Mouse (Mus musculus) brown adipose tissue, adult 24 weeks (tissue): ENCODE results near the gene Zfp652. TPM values are rescaled to one million over a fixed set of nuclear protein-coding genes. Genes with fewer than 3 reads are reported as not detected.

ENCODE experiments used
- H3K27ac ChIP-seq: fragments of 200-500 bp; replicated peaks from 2 replicates; pipeline ENCODE4 v1.5.1; 2012; ENCODE audit warnings: low read depth, mild to moderate bottlenecking, low read length
- H3K4me1 ChIP-seq: fragments of 200-500 bp; 2 replicates; pipeline ENCODE4 v1.6.1; 2012; ENCODE audit warnings: low read length, mixed read lengths; ENCODE audit not compliant: control insufficient read depth, insufficient read depth, insufficient read length
- H3K4me3 ChIP-seq: fragments of 200-500 bp; 2 replicates; pipeline ENCODE4 v1.5.1; 2012; ENCODE audit warnings: low read depth, mild to moderate bottlenecking, low read length, moderate library complexity; ENCODE audit not compliant: insufficient read depth
- polyA plus RNA-seq: library from polyadenylated mRNA; stranded (reverse); fragments of >200 nt; gene quantifications from 2 replicates; pipeline ENCODE4 v1.2.4, GENCODE M21; 2012; ENCODE audit not compliant: missing spikeins, insufficient read depth, insufficient read length

Gene Zfp652
- polyA plus RNA-seq, 1 experiment = 12.0 TPM

GRCm38 (mm10) chr11:95842953-95843352 lies 130.5 kb downstream of the Zfp652 start:
- Histone ChIP-seq H3K27ac (peak overlapping the region; percentile 97), H3K4me3 (peak overlapping the region; percentile 57), H3K4me1 (peaks cover 38% of the 10 kb centered on the region)

- H3K4me1 ChIP-seq = peaks cover 32% of the 10 kb centered on the region
- peak overlapping the region; percentile 97 for H3K27ac ChIP-seq
- H3K4me3 ChIP-seq = peak overlapping the region; percentile 57
Observed at GRCm38 (mm10) chr11:95843421-95843950, 131.0 kb downstream of the Zfp652 start.

DNA sequence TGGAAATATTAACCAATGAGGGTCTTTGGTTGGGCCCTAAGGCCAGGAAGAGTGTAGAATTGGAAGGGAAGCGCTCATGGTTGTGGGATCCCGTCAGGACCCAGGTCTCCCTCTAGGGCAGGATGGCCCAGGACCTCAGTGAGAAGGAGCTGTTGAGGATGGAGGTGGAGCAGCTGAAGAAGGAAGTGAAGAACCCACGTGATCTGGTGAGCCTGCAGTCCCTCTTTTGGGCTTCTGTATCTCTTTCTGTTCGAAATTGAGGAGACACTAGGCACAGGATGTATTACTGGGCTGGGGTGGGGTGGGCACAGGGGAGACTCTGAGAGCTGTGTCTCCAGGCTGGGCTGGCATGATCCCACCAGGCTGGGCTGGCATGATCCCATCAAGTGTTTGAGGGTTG lies 132.5 kb downstream of the Zfp652 start:
- no peak overlapping the region; the same call in 1 of the 2 replicates for H3K27ac ChIP-seq
- H3K4me3 ChIP-seq = no peak overlapping the region
- peaks cover 24% of the 10 kb centered on the region for H3K4me1 ChIP-seq

DNA sequence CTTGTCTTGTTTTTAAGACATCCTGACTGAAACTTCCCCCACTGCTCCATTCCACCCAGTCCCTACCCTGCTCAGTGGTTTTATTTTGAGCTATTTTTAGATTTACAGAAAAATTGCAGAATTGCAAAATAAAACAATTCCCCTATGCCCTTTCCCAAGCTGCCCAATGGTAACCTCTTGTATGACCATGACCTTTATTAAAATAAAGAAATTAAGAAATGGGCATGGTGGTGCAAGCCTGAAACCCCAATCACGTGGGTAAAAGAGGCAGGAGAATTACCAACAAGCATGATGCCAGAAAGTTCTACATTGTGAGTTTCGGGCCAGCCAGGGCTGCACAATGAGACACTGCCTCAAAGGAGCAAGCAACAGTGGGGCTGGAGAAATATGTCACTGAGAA lies 138.4 kb downstream of the Zfp652 start:
- peaks cover 9% of the 10 kb centered on the region; the same call in 1 of the 2 replicates for H3K4me1 ChIP-seq
- H3K4me3 ChIP-seq = no peak overlapping the region
- H3K27ac ChIP-seq = peak overlapping the region; percentile 71

- no peak overlapping the region for H3K27ac ChIP-seq
- peaks cover 9% of the 10 kb centered on the region; the same call in 1 of the 2 replicates for H3K4me1 ChIP-seq
- no peak overlapping the region for H3K4me3 ChIP-seq
Observed at GRCm38 (mm10) chr11:95853684-95854083, 141.2 kb downstream of the Zfp652 start.

GRCm38 (mm10) chr11:95857306-95857705 lies 144.8 kb downstream of the Zfp652 start:
- Histone ChIP-seq H3K4me3 (no peak overlapping the region), H3K4me1 (peaks cover 5% of the 10 kb centered on the region; the same call in 1 of the 2 replicates), H3K27ac (no peak overlapping the region)

GRCm38 (mm10) chr11:95857716-95858527 lies 145.4 kb downstream of the Zfp652 start:
- peak overlapping the region; percentile 66 for H3K4me3 ChIP-seq

GRCm38 (mm10) chr11:95858528-95859467 lies 146.3 kb downstream of the Zfp652 start:
- Histone ChIP-seq H3K4me1 (0 out of 2 replicates have a peak, but pooled peaks cover 2% of the 10 kb centered on the region), H3K27ac (peak overlapping the region; percentile 80), H3K4me3 (peak overlapping the region; percentile 66)

More at GRCm38 (mm10) chr11:95857716-95858527, 145.4 kb downstream of the Zfp652 start:
- Histone ChIP-seq H3K27ac (peak overlapping the region; percentile 41; the same call in 1 of the 2 replicates), H3K4me1 (0 out of 2 replicates have a peak, but pooled peaks cover 2% of the 10 kb centered on the region)

DNA sequence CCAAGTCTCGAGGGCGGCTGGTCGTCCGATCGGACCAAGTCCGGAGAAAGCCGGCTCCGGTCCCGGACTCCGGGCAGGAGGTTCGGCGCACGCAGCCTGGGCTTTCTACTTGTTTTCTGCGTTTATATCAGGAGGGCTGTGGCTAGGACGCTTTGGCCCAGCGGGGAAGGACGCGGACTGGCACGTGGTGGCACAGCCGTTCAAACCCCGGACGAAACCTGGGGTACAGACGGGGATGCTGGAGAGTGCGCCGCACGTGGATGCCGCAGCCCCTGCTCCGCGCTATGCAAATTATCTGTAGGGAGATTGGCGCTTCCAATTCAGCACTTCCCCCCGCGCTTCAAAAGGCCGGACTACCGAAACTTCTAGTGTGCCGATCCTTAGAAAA lies 147.0 kb downstream of the Zfp652 start:
- Histone ChIP-seq H3K27ac (peak overlapping the region; percentile 63), H3K4me1 (0 out of 2 replicates have a peak, but pooled peaks cover 2% of the 10 kb centered on the region), H3K4me3 (peak overlapping the region; percentile 66)

GRCm38 (mm10) chr11:95860071-95860490 lies 147.6 kb downstream of the Zfp652 start:
- Histone ChIP-seq H3K4me3 (peak overlapping the region; percentile 66), H3K4me1 (0 out of 2 replicates have a peak, but pooled peaks cover 2% of the 10 kb centered on the region), H3K27ac (no peak overlapping the region)

- 0 out of 2 replicates have a peak, but pooled peaks cover 2% of the 10 kb centered on the region for H3K4me1 ChIP-seq
- H3K4me3 ChIP-seq = no peak overlapping the region
- no peak overlapping the region for H3K27ac ChIP-seq
Observed at GRCm38 (mm10) chr11:95861397-95861796, 148.9 kb downstream of the Zfp652 start.

DNA sequence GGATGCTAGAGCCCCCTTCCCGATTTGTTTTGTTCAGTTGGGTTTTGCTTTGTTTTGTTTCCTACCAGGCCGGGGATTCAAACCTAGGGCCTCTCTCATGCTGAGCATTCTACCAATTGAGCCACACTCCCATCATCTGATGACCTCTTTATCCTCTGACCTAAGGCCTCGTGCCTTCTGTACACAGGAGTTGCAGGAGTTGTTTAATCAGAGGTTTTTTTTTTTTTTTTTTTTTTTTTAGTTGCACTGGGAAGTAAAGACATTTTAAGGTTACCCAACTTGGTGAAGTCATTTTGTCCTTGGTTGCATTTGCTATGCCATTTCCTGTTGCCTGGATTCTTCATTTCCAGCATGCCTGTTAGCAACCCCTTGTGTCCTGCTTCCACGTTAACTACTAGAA lies 157.0 kb downstream of the Zfp652 start:
- no peak overlapping the region for H3K4me3 ChIP-seq

GRCm38 (mm10) chr11:95869918-95870470 lies 157.5 kb downstream of the Zfp652 start:
- Histone ChIP-seq H3K27ac (peak overlapping the region; percentile 25), H3K4me3 (no peak overlapping the region), H3K4me1 (peaks cover 2% of the 10 kb centered on the region; the same call in 1 of the 2 replicates)

More for the DNA sequence above, 157.0 kb downstream of the Zfp652 start:
- H3K4me1 ChIP-seq = peaks cover 2% of the 10 kb centered on the region; the same call in 1 of the 2 replicates
- peak overlapping the region; percentile 25 for H3K27ac ChIP-seq

- H3K27ac ChIP-seq = no peak overlapping the region
- no peak overlapping the region for H3K4me3 ChIP-seq
- H3K4me1 ChIP-seq = no peaks in the 10 kb centered on the region
Observed at GRCm38 (mm10) chr11:95875804-95876203, 163.3 kb downstream of the Zfp652 start.
